Mouse (Mus musculus): ENCODE results near the gene Fut1.

DNA sequence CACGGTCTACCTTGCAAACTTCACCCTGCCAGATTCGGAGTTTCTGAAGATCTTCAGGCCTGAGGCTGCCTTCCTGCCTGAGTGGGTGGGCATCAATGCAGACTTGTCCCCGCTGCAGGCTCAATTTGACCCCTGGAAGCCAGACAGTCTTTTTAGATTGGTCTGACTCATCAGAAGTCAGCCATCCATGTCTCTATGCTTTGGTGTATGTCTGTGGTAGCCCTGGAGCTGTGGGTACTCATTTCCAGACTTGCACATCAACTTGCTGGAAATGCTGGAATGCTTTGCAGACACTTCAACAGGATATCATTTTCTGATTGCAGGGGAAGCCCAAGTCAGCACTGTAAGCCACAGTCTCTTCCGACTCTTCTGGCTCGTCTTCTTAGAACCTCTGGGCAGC is 2.5 kb downstream of the Fut1 start:
- TF ChIP-seq POLR2A (IDR thresholded peaks at IDR 0.05; ENCODE audit: borderline replicate concordance, control insufficient read depth, low read depth, low read length) (no peak), CTCF (IDR thresholded peaks at IDR 0.05; ENCODE audit: control insufficient read depth, insufficient read depth, low read length) (no peak)

All from bone marrow, adult 2 months (tissue).